Mouse (Mus musculus): Measurements from ENCODE around the gene Ccdc150.

DNA sequence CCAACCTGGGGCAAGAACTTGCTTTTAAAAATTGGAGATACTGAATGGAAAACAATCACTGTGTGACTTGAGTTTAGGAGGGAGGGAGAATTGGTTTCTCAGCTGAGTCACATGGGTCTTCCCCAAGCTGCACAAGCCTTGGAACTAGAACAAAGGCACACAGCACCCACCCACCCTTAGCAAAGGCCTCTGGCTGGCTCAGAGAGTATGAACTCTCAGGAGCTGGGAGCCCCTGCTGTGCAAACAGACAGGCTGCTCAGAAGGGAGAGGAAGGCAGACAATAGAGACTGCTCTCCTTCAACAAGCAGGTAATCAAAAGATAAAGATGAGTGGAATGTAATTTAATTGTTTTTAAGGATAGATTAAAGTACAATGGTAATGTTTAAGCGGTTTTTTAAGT is 133.7 kb downstream of the Ccdc150 start:
- TF ChIP-seq GATA1 (IDR thresholded peaks at IDR 0.05; ENCODE audit: borderline replicate concordance, low read length), result no peak
- no peak for TF ChIP-seq FLI1 (IDR thresholded peaks at IDR 0.05; ENCODE audit: low read length)
